In genomic region chr5:110598298-110599095, GRCm38 (mm10) we compare ENCODE assay signal across 9 mouse cellular contexts. TPM values are rescaled to one million over a fixed set of nuclear protein-coding genes. Genes with fewer than 3 reads are reported as not detected.
DNase-seq lines count a peak whose midpoint lies in the region; ATAC-seq and TF ChIP-seq lines count a peak whose summit lies in the region.
"Had no signal": no experiment of that assay in that cellular context is flagged by ENCODE, and none has a peak within 500 bp of the region (broad histone marks: within the 10 kb centered on the region; RNA-seq: fewer than 3 reads in every experiment).

No protein-coding gene starts in this region.

- no peak overlapping the region for H3K9ac ChIP-seq in embryonic facial prominence, embryonic 12.5 days
- H3K9ac ChIP-seq in lung, embryonic 14.5 days, result no peak overlapping the region
- 0 out of 2 replicates have a peak overlapping the region, but pooled peaks have one; percentile 19 for H3K9ac ChIP-seq in midbrain, postnatal 0 days (replicated peaks; ENCODE audit: low read length, poor library complexity, severe bottlenecking)

- TF ChIP-seq CTCF in lung, embryonic 14.5 days (IDR thresholded peaks at IDR 0.05; ENCODE audit: low read depth), result no peak
- TF ChIP-seq CTCF in lung, adult 2 months (IDR thresholded peaks at IDR 0.05; ENCODE audit: insufficient read depth, low read length), result no peak
- TF ChIP-seq CTCF in midbrain, postnatal 0 days (IDR thresholded peaks at IDR 0.05), result no peak

- 0 out of 2 replicates have a peak, but pooled peaks have one; percentile 52 for ATAC-seq in embryonic facial prominence, embryonic 12.5 days (ENCODE audit: insufficient number of reproducible peaks, insufficient read depth, low FRiP score, low TSS enrichment)
- no peak; the same call in 1 of the 2 replicates for ATAC-seq in lung, embryonic 14.5 days (ENCODE audit: insufficient read depth)
- ATAC-seq in midbrain, postnatal 0 days (ENCODE audit: low FRiP score), result 0 out of 2 replicates have a peak, but pooled peaks have one; percentile 20

- no peak overlapping the region for H3K27ac ChIP-seq in embryonic facial prominence, embryonic 12.5 days
- no peak overlapping the region for H3K27ac ChIP-seq in embryonic facial prominence, embryonic 10.5 days (replicated peaks)
- no peak overlapping the region for H3K27ac ChIP-seq in lung, embryonic 14.5 days (ENCODE audit: low read depth)
- H3K27ac ChIP-seq in midbrain, postnatal 0 days (ENCODE audit: low read depth, low read length), result no peak overlapping the region

- no peak overlapping the region for H3K4me3 ChIP-seq in embryonic facial prominence, embryonic 12.5 days
- H3K4me3 ChIP-seq in embryonic facial prominence, embryonic 10.5 days, result no peak overlapping the region
- H3K4me3 ChIP-seq in lung, embryonic 14.5 days (ENCODE audit: low read depth, low read length), result no peak overlapping the region
- H3K4me3 ChIP-seq in lung, adult 2 months (replicated peaks; ENCODE audit: extremely low read depth, low read depth, low read length), result no peak overlapping the region
- H3K4me3 ChIP-seq in midbrain, postnatal 0 days (ENCODE audit: low read depth, low read length), result no peak overlapping the region

- H3K27me3 ChIP-seq in embryonic facial prominence, embryonic 12.5 days, result 0 out of 2 replicates have a peak, but pooled peaks cover 4% of the 10 kb centered on the region
- H3K27me3 ChIP-seq in embryonic facial prominence, embryonic 10.5 days (replicated peaks; ENCODE audit: low read depth, poor library complexity, severe bottlenecking), result peaks cover 28% of the 10 kb centered on the region; the same call in 1 of the 2 replicates
- H3K27me3 ChIP-seq in lung, embryonic 14.5 days (ENCODE audit: insufficient read depth, low read length), result no peaks in the 10 kb centered on the region
- no peaks in the 10 kb centered on the region for H3K27me3 ChIP-seq in midbrain, postnatal 0 days (ENCODE audit: insufficient read depth, low read length)

- H3K4me2 ChIP-seq in embryonic facial prominence, embryonic 12.5 days (replicated peaks), result no peak overlapping the region
- no peak overlapping the region for H3K4me2 ChIP-seq in lung, embryonic 14.5 days
- H3K4me2 ChIP-seq in midbrain, postnatal 0 days (ENCODE audit: low read depth, low read length, poor library complexity, severe bottlenecking), result no peak overlapping the region

- no peaks in the 10 kb centered on the region for H3K4me1 ChIP-seq in embryonic facial prominence, embryonic 12.5 days
- H3K4me1 ChIP-seq in embryonic facial prominence, embryonic 10.5 days, result peaks cover 4% of the 10 kb centered on the region; the same call in 1 of the 2 replicates
- no peaks in the 10 kb centered on the region for H3K4me1 ChIP-seq in lung, embryonic 14.5 days (ENCODE audit: insufficient read depth)
- no peaks in the 10 kb centered on the region for H3K4me1 ChIP-seq in lung, adult 2 months (ENCODE audit: control insufficient read depth, insufficient read depth, low read length)
- H3K4me1 ChIP-seq in midbrain, postnatal 0 days (ENCODE audit: insufficient read depth, low read length), result no peaks in the 10 kb centered on the region

- no peak for TF ChIP-seq POLR2A in lung, adult 2 months (IDR thresholded peaks at IDR 0.05; ENCODE audit: borderline replicate concordance, extremely low read depth, low read depth, low read length)

- WGBS in embryonic facial prominence, embryonic 12.5 days, result 32% methylated on average over 12 of the region's 12 CpGs
- WGBS in embryonic facial prominence, embryonic 10.5 days, result 38% methylated on average over 12 of the region's 12 CpGs
- WGBS in lung, embryonic 14.5 days, result 21% methylated on average over 12 of the region's 12 CpGs
- 21% methylated on average over 12 of the region's 12 CpGs for WGBS in lung, adult 2 months
- 32% methylated on average over 12 of the region's 12 CpGs for WGBS in midbrain, postnatal 0 days

- DNase-seq in embryonic facial prominence, embryonic 10.5 days (ENCODE audit: low spot score), result no peak
- DNase-seq in lung, embryonic 14.5 days, result peak; percentile 16
- no peak for DNase-seq in lung, adult 2 months
- peak; percentile 54 to 57 for DNase-seq in frontal cortex, postnatal 10 days (ENCODE audit: low spot score in 2 of 2)
- DNase-seq in midbrain, postnatal 0 days (ENCODE audit: low spot score), result peak; percentile 12
- no peak for DNase-seq in cerebellum, adult 18-20 months
- DNase-seq in urinary bladder, adult 2 months (ENCODE audit: low spot score), result no peak

- no peaks in the 10 kb centered on the region for H3K9me3 ChIP-seq in embryonic facial prominence, embryonic 12.5 days
- H3K9me3 ChIP-seq in embryonic facial prominence, embryonic 10.5 days, result no peaks in the 10 kb centered on the region
- H3K9me3 ChIP-seq in lung, embryonic 14.5 days (ENCODE audit: low read depth, low read length), result no peaks in the 10 kb centered on the region
- no peaks in the 10 kb centered on the region for H3K9me3 ChIP-seq in midbrain, postnatal 0 days (ENCODE audit: low read length)

- no peaks in the 10 kb centered on the region for H3K36me3 ChIP-seq in embryonic facial prominence, embryonic 12.5 days
- H3K36me3 ChIP-seq in embryonic facial prominence, embryonic 10.5 days (replicated peaks), result no peaks in the 10 kb centered on the region
- H3K36me3 ChIP-seq in lung, embryonic 14.5 days (ENCODE audit: insufficient read depth), result no peaks in the 10 kb centered on the region
- peaks cover 7% of the 10 kb centered on the region for H3K36me3 ChIP-seq in midbrain, postnatal 0 days (ENCODE audit: insufficient read depth, low read length)

RNA-seq across cellular contexts. Expression of gene Galnt9, which starts 54.3 kb away (rescaled TPM):
- polyA plus RNA-seq in embryonic facial prominence, embryonic 12.5 days (2016; fragmentation: Nextera tagmentation; extraction: Ambion mirVana), result 0.99 and 1.6 TPM in 2 replicates
- polyA plus RNA-seq in embryonic facial prominence, embryonic 10.5 days (2016; fragmentation: Nextera tagmentation; extraction: Ambion mirVana), result 1.5 and 2.1 TPM in 2 replicates
- 0.12 TPM in 1 of 2 replicates, not detected in the other for polyA plus RNA-seq in lung, embryonic 14.5 days (2014; fragmentation: Nextera tagmentation; extraction: Ambion mirVana)
- polyA plus RNA-seq in lung, adult 2 months (2012; rRNA removed), result 0.60 and 0.81 TPM in 2 replicates
- 29.7 and 34.0 TPM in 2 replicates for total RNA-seq in midbrain, postnatal 0 days (2014; rRNA removed)
- 21.4 and 23.1 TPM in 2 replicates for polyA plus RNA-seq in midbrain, postnatal 0 days (2015; fragmentation: Nextera tagmentation; extraction: Ambion mirVana)
- polyA plus RNA-seq in urinary bladder, adult 2 months (2012; rRNA removed), result 3.9 and 4.0 TPM in 2 replicates
- polyA plus RNA-seq: limb, embryonic 11.5 days had no signal

RNA-seq across cellular contexts. Expression of gene Noc4l, which starts 54.7 kb away (rescaled TPM):
- polyA plus RNA-seq in embryonic facial prominence, embryonic 12.5 days (2016; fragmentation: Nextera tagmentation; extraction: Ambion mirVana), result 53.4 and 60.9 TPM in 2 replicates
- polyA plus RNA-seq in embryonic facial prominence, embryonic 10.5 days (2016; fragmentation: Nextera tagmentation; extraction: Ambion mirVana), result 89.2 and 95.0 TPM in 2 replicates
- 55.8 and 57.3 TPM in 2 replicates for polyA plus RNA-seq in lung, embryonic 14.5 days (2014; fragmentation: Nextera tagmentation; extraction: Ambion mirVana)
- 36.0 and 41.5 TPM in 2 replicates for polyA plus RNA-seq in lung, adult 2 months (2012; rRNA removed)
- total RNA-seq in midbrain, postnatal 0 days (2014; rRNA removed), result 42.9 and 48.7 TPM in 2 replicates
- polyA plus RNA-seq in midbrain, postnatal 0 days (2015; fragmentation: Nextera tagmentation; extraction: Ambion mirVana), result 41.8 and 43.9 TPM in 2 replicates
- 26.8 and 31.1 TPM in 2 replicates for polyA plus RNA-seq in urinary bladder, adult 2 months (2012; rRNA removed)

RNA-seq across cellular contexts. Expression of gene Ddx51, which starts 54.8 kb away (rescaled TPM):
- polyA plus RNA-seq in embryonic facial prominence, embryonic 12.5 days (2016; fragmentation: Nextera tagmentation; extraction: Ambion mirVana), result 41.3 and 46.7 TPM in 2 replicates
- 33.4 and 34.1 TPM in 2 replicates for polyA plus RNA-seq in embryonic facial prominence, embryonic 10.5 days (2016; fragmentation: Nextera tagmentation; extraction: Ambion mirVana)
- 32.4 and 36.8 TPM in 2 replicates for polyA plus RNA-seq in lung, embryonic 14.5 days (2014; fragmentation: Nextera tagmentation; extraction: Ambion mirVana)
- polyA plus RNA-seq in lung, adult 2 months (2012; rRNA removed), result 14.4 and 19.6 TPM in 2 replicates
- 5.8 and 7.7 TPM in 2 replicates for total RNA-seq in midbrain, postnatal 0 days (2014; rRNA removed)
- 10.5 and 11.0 TPM in 2 replicates for polyA plus RNA-seq in midbrain, postnatal 0 days (2015; fragmentation: Nextera tagmentation; extraction: Ambion mirVana)
- polyA plus RNA-seq in urinary bladder, adult 2 months (2012; rRNA removed), result 15.7 and 16.7 TPM in 2 replicates

Comparison
In these comparisons a context has a peak if more than half of its experiments do, and no peak if none do; other contexts are left out.
1. DNase-seq: peak in lung, embryonic 14.5 days (single experiment), frontal cortex, postnatal 10 days (2 of 2) and midbrain, postnatal 0 days (single experiment); none in embryonic facial prominence, embryonic 10.5 days (single experiment), lung, adult 2 months (single experiment), cerebellum, adult 18-20 months (0 of 2) and urinary bladder, adult 2 months (single experiment).